Mouse (Mus musculus) MEL (cell line): ENCODE results near the gene Nhsl2. TPM values are rescaled to one million over a fixed set of nuclear protein-coding genes. Genes with fewer than 3 reads are reported as not detected.

Experiments used
- DNase-seq: peaks from one replicate; pipeline ENCODE4 v3.0.0; 2011; ENCODE audit warnings: low read depth, low spot score
- H3K27ac ChIP-seq: 2 replicates; pipeline ENCODE4 v1.5.1; 2012; ENCODE audit warnings: low read depth, mild to moderate bottlenecking, control low read depth, low read length, moderate library complexity; ENCODE audit not compliant: control insufficient read depth
- H3K27me3 ChIP-seq, 2 experiments: fragments of 150-350 bp in 1 of 2; sonication (generic) in 1 of 2; 2 replicates each; pipeline ENCODE4 v1.6.1; 2012; ENCODE audit warnings: low read length in 2 of 2, mild to moderate bottlenecking in 2 of 2, improper control_type of control experiment in 1 of 2, moderate library complexity in 1 of 2; ENCODE audit not compliant: insufficient read depth in 2 of 2, control insufficient read depth in 1 of 2
- H3K36me3 ChIP-seq, 2 experiments: 2 replicates each; pipeline ENCODE4 v1.6.1; 2012 to 2014; ENCODE audit warnings: low read length in 2 of 2, improper control_type of control experiment in 1 of 2, inconsistent platforms in 1 of 2, mild to moderate bottlenecking in 1 of 2; ENCODE audit not compliant: insufficient read depth in 2 of 2, control insufficient read depth in 1 of 2
- H3K4me1 ChIP-seq, 2 experiments: fragments of 150-350 bp in 1 of 2; sonication (generic) in 1 of 2; 2 replicates each; pipeline ENCODE4 v1.6.1; 2012; ENCODE audit warnings: low read length in 2 of 2, improper control_type of control experiment in 1 of 2, mild to moderate bottlenecking in 1 of 2; ENCODE audit not compliant: insufficient read depth in 2 of 2, control insufficient read depth in 1 of 2
- H3K4me3 ChIP-seq, 2 experiments: fragments of 150-350 bp in 1 of 2; sonication (generic) in 1 of 2; 2 replicates each; pipeline ENCODE4 v1.5.1; 2012; ENCODE audit warnings: low read depth in 2 of 2, low read length in 2 of 2, mild to moderate bottlenecking in 2 of 2, moderate library complexity in 2 of 2, control low read depth in 1 of 2, improper control_type of control experiment in 1 of 2; ENCODE audit not compliant: control insufficient read depth in 1 of 2, insufficient read depth in 1 of 2
- H3K79me2 ChIP-seq: 2 replicates; pipeline ENCODE4 v1.6.1; 2012; ENCODE audit warnings: mild to moderate bottlenecking, low read length, moderate library complexity; ENCODE audit not compliant: control insufficient read depth, poor library complexity, insufficient read depth
- H3K9ac ChIP-seq: 2 replicates; pipeline ENCODE4 v1.6.1; 2012; ENCODE audit warnings: low read depth, mild to moderate bottlenecking, control low read depth, low read length, moderate library complexity; ENCODE audit not compliant: control insufficient read depth, poor library complexity, severe bottlenecking
- H3K9me3 ChIP-seq: fragments of 150-350 bp; sonication (generic); replicated peaks from 2 replicates; pipeline ENCODE4 v1.6.1; 2012; ENCODE audit warnings: mild to moderate bottlenecking, low read length, improper control_type of control experiment, moderate library complexity; ENCODE audit not compliant: insufficient read depth
- BHLHE40 ChIP-seq: IDR thresholded peaks from 2 replicates; pipeline ENCODE4 v1.6.1; 2012; ENCODE audit warnings: low read depth, mild to moderate bottlenecking, inconsistent platforms, low read length, improper control_type of control experiment, borderline replicate concordance
- CHD1 ChIP-seq: IDR thresholded peaks from 2 replicates; pipeline ENCODE4 v1.6.1; 2012; ENCODE audit warnings: low read depth, mild to moderate bottlenecking, inconsistent platforms, low read length, improper control_type of control experiment
- CHD2 ChIP-seq: IDR thresholded peaks from 2 replicates; pipeline ENCODE4 v1.6.1; 2011; ENCODE audit warnings: low read length, improper control_type of control experiment
- E2F4 ChIP-seq: IDR thresholded peaks from 2 replicates; pipeline ENCODE4 v1.6.1; 2011; ENCODE audit warnings: low read depth, low read length, improper control_type of control experiment, borderline replicate concordance
- GABPA ChIP-seq: IDR thresholded peaks from 2 replicates; pipeline ENCODE4 v1.6.1; 2012; ENCODE audit warnings: low read depth, mild to moderate bottlenecking, inconsistent platforms, low read length, improper control_type of control experiment, moderate library complexity
- GATA1 ChIP-seq: IDR thresholded peaks from 2 replicates; pipeline ENCODE4 v1.6.1; 2011; ENCODE audit warnings: low read depth, low read length, improper control_type of control experiment
- HCFC1 ChIP-seq: IDR thresholded peaks from 2 replicates; pipeline ENCODE4 v1.6.1; 2012; ENCODE audit warnings: low read depth, mild to moderate bottlenecking, inconsistent platforms, low read length, improper control_type of control experiment, moderate library complexity
- MAFK ChIP-seq: IDR thresholded peaks from 2 replicates; pipeline ENCODE4 v1.6.1; 2011; ENCODE audit warnings: low read depth, mild to moderate bottlenecking, low read length, improper control_type of control experiment, borderline replicate concordance
- MAX ChIP-seq: IDR thresholded peaks from 2 replicates; pipeline ENCODE4 v1.6.1; 2011; ENCODE audit warnings: low read length, improper control_type of control experiment
- MEF2A ChIP-seq: IDR thresholded peaks from 2 replicates; pipeline ENCODE4 v1.6.1; 2014; ENCODE audit warnings: low read depth, mild to moderate bottlenecking, inconsistent platforms, low read length, improper control_type of control experiment; ENCODE audit not compliant: poor library complexity, insufficient replicate concordance, severe bottlenecking; ENCODE audit errors: extremely low read depth
- MYB ChIP-seq: IDR thresholded peaks from 2 replicates; pipeline ENCODE4 v1.6.1; 2011; ENCODE audit warnings: mild to moderate bottlenecking, low read depth, low read length, improper control_type of control experiment
- NELFE ChIP-seq: IDR thresholded peaks from 2 replicates; pipeline ENCODE4 v1.6.1; 2011; ENCODE audit warnings: low read depth, low read length, improper control_type of control experiment
- POLR2AphosphoS5 ChIP-seq: IDR thresholded peaks from 2 replicates; pipeline ENCODE4 v1.6.1; 2012; ENCODE audit warnings: low read depth, borderline replicate concordance, mild to moderate bottlenecking, inconsistent platforms, low read length, moderate library complexity, mixed read lengths
- RCOR1 ChIP-seq: IDR thresholded peaks from 2 replicates; pipeline ENCODE4 v1.6.1; 2012; ENCODE audit warnings: low read depth, mild to moderate bottlenecking, inconsistent platforms, low read length, improper control_type of control experiment
- SMC3 ChIP-seq: IDR thresholded peaks from 2 replicates; pipeline ENCODE4 v1.6.1; 2011; ENCODE audit warnings: low read depth, low read length, improper control_type of control experiment
- TAL1 ChIP-seq: IDR thresholded peaks from 2 replicates; pipeline ENCODE4 v1.6.1; 2012; ENCODE audit warnings: mild to moderate bottlenecking, inconsistent platforms, low read length, moderate library complexity, mixed read lengths
- TCF12 ChIP-seq: IDR thresholded peaks from 2 replicates; pipeline ENCODE4 v1.6.1; 2014; ENCODE audit warnings: low read depth, mild to moderate bottlenecking, inconsistent platforms, low read length, improper control_type of control experiment, moderate library complexity
- UBTF ChIP-seq: IDR thresholded peaks from 2 replicates; pipeline ENCODE4 v1.6.1; 2012; ENCODE audit warnings: low read depth, mild to moderate bottlenecking, inconsistent platforms, low read length, improper control_type of control experiment, moderate library complexity, borderline replicate concordance; ENCODE audit not compliant: insufficient read depth
- USF1 ChIP-seq: IDR thresholded peaks from 2 replicates; pipeline ENCODE4 v1.6.1; 2014; ENCODE audit warnings: low read depth, mild to moderate bottlenecking, inconsistent platforms, low read length, improper control_type of control experiment, moderate library complexity
- USF2 ChIP-seq, 2 experiments: IDR thresholded peaks; 2 replicates each; pipeline ENCODE4 v1.6.1; 2011 to 2012; ENCODE audit warnings: improper control_type of control experiment in 2 of 2, low read length in 2 of 2, borderline replicate concordance in 1 of 2, inconsistent platforms in 1 of 2, low read depth in 1 of 2, mild to moderate bottlenecking in 1 of 2; ENCODE audit not compliant: insufficient read depth in 1 of 2
- ZC3H11A ChIP-seq: IDR thresholded peaks from 2 replicates; pipeline ENCODE4 v1.6.1; 2012; ENCODE audit warnings: low read depth, mild to moderate bottlenecking, inconsistent platforms, low read length, improper control_type of control experiment
- ZKSCAN1 ChIP-seq: IDR thresholded peaks from 2 replicates; pipeline ENCODE4 v1.6.1; 2012; ENCODE audit warnings: low read depth, mild to moderate bottlenecking, inconsistent platforms, low read length, improper control_type of control experiment, moderate library complexity
- ZMIZ1 ChIP-seq: IDR thresholded peaks from 2 replicates; pipeline ENCODE4 v1.6.1; 2012; ENCODE audit warnings: low read depth, mild to moderate bottlenecking, inconsistent platforms, low read length, improper control_type of control experiment, moderate library complexity
- ZNF384 ChIP-seq: IDR thresholded peaks from 2 replicates; pipeline ENCODE4 v1.6.1; 2012; ENCODE audit warnings: low read depth, mild to moderate bottlenecking, inconsistent platforms, low read length, improper control_type of control experiment
- polyA plus RNA-seq, 2 experiments: library from polyadenylated mRNA; stranded (reverse) in 1 of 2; unstranded in 1 of 2; fragments of >175 nt in 1 of 2; fragments of >200 nt in 1 of 2; gene quantifications; 2 replicates each; pipeline versions ENCODE4 v1.2.1 to v1.2.4; 2012; ENCODE audit warnings: low replicate concordance in 2 of 2, low read depth in 1 of 2; ENCODE audit not compliant: insufficient read length in 2 of 2, insufficient read depth in 1 of 2, missing spikeins in 1 of 2
- total RNA-seq: library from RNA; depleted of rRNA; stranded (reverse); fragments of 300-350 nt; gene quantifications from 2 replicates; pipeline ENCODE4 v1.2.3, GENCODE M21; 2012

The Nhsl2 gene
- total and polyA plus RNA-seq, 3 experiments: 0.01 to 0.23 TPM; not detected in 1

DNA sequence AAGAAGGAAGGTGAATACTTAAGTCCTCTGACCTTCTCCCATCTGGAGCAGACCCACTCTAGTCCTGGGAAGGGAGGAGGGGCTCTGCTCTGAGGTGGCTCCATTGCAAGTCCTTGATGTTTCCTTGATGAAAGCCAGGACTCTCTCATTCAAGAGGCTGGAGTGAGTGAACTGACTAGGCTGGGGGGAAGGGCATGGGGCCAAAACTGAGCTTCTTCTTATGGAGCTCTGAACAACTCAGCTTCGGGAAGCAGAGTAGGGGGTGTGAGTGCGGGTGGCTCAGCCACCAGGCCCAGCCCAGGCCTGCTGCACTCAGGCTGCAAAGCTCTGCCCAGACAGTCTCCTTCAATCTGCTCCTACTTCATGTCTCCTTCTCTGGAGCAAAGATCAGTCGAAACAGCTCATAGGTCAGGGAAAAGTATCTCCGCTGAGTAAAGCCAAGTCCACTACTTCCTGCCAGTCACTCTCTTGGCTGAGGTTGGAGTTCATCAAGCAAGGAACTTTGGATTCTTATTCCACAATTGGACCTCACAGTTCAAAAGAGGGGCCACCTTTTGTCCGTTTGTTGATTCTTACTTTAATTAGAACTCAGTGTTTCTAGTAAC, 1.9 kb upstream of the Nhsl2 start:
- Histone ChIP-seq H3K27ac (no peak overlapping the region), H3K9me3 (no peaks in the 10 kb centered on the region), H3K9ac (no peak overlapping the region), H3K27me3 (no peaks in the 10 kb centered on the region; a peak in 1 of 4 replicates), H3K4me1 (no peaks in the 10 kb centered on the region), H3K4me3 (no peak overlapping the region), H3K79me2 (no peaks in the 10 kb centered on the region)
- TF ChIP-seq MAFK (no peak), CHD1 (no peak), USF2 (IDR thresholded peaks at IDR 0.05; ENCODE audit: borderline replicate concordance in 1 of 2, insufficient read depth in 1 of 2, low read depth in 1 of 2, low read length in 2 of 2) (no peak), TAL1 (no peak), CHD2 (no peak), USF1 (no peak), E2F4 (no peak), POLR2AphosphoS5 (no peak), MYB (no peak), TCF12 (no peak), RCOR1 (no peak), NELFE (no peak)
- TF ChIP-seq, all 39 proteins: peak for 0
- no peak for DNase-seq
- no peaks in the 10 kb centered on the region for H3K36me3 ChIP-seq

GRCm38 (mm10) chrX:101849901-101850551, 841 bp downstream of the Nhsl2 start:
- H3K9me3 ChIP-seq: no peaks in the 10 kb centered on the region
- no peak overlapping the region for H3K9ac ChIP-seq
- no peak overlapping the region for H3K4me3 ChIP-seq
- H3K4me1 ChIP-seq: no peaks in the 10 kb centered on the region
- no peaks in the 10 kb centered on the region for H3K79me2 ChIP-seq
- peaks cover 0 to 1% of the 10 kb centered on the region in 2 experiments; a peak in 1 of 4 replicates for H3K27me3 ChIP-seq
- H3K27ac ChIP-seq: no peak overlapping the region
- H3K36me3 ChIP-seq: no peaks in the 10 kb centered on the region
- TF ChIP-seq GATA1 (no peak), E2F4 (no peak), USF2 (IDR thresholded peaks at IDR 0.05; ENCODE audit: borderline replicate concordance in 1 of 2, insufficient read depth in 1 of 2, low read depth in 1 of 2, low read length in 2 of 2) (no peak), MAFK (no peak), ZKSCAN1 (no peak), TAL1 (no peak), UBTF (no peak), MAX (no peak), HCFC1 (no peak), USF1 (no peak), BHLHE40 (no peak), ZC3H11A (no peak), ZNF384 (no peak), SMC3 (no peak), CHD1 (no peak), MEF2A (no peak), ZMIZ1 (no peak), GABPA (no peak)
- no peak for DNase-seq
